Mouse (Mus musculus): ENCODE measurements around the gene Cemip2.
"Not testable (repeated sequence)": the region's sequence is repeated elsewhere in the genome, so short reads cannot be mapped to it uniquely, and the experiment has no call there.

Gene Cemip2

GRCm38 (mm10) chr19:21865242-21866055 is 87.3 kb downstream of the Cemip2 start:
- DNase-seq (ENCODE audit: low spot score in 2 of 2): no peak

- no peak for DNase-seq (ENCODE audit: low spot score in 2 of 2)
These were observed 88.0 kb downstream of the Cemip2 start for GRCm38 (mm10) chr19:21866094-21866493.

- DNase-seq (ENCODE audit: low spot score in 2 of 2): not testable (repeated sequence)
These were observed 88.6 kb downstream of the Cemip2 start for GRCm38 (mm10) chr19:21866756-21867155.

GRCm38 (mm10) chr19:21868471-21868870 is 90.3 kb downstream of the Cemip2 start:
- DNase-seq (ENCODE audit: low spot score in 2 of 2): no peak

- no peak for DNase-seq (ENCODE audit: low spot score in 2 of 2)
These were observed 104.2 kb downstream of the Cemip2 start for GRCm38 (mm10) chr19:21882110-21882940.

- DNase-seq (ENCODE audit: low spot score in 2 of 2): no peak
These were observed 104.9 kb downstream of the Cemip2 start for GRCm38 (mm10) chr19:21883053-21883452.

- no peak for DNase-seq (ENCODE audit: low spot score in 2 of 2)
These were observed 105.8 kb downstream of the Cemip2 start for GRCm38 (mm10) chr19:21883922-21884321.

- DNase-seq (ENCODE audit: low spot score in 2 of 2): no peak
These were observed 106.2 kb downstream of the Cemip2 start for GRCm38 (mm10) chr19:21884385-21884784.

GRCm38 (mm10) chr19:21886166-21886657 is 108.1 kb downstream of the Cemip2 start:
- no peak for DNase-seq (ENCODE audit: low spot score in 2 of 2)

GRCm38 (mm10) chr19:21890699-21891098 is 112.6 kb downstream of the Cemip2 start:
- no peak for DNase-seq (ENCODE audit: low spot score in 2 of 2)

GRCm38 (mm10) chr19:21894792-21895191 is 116.7 kb downstream of the Cemip2 start:
- no peak for DNase-seq (ENCODE audit: low spot score in 2 of 2)

GRCm38 (mm10) chr19:21895540-21895939 is 117.4 kb downstream of the Cemip2 start:
- DNase-seq (ENCODE audit: low spot score in 2 of 2): no peak

GRCm38 (mm10) chr19:21897122-21897827 is 119.1 kb downstream of the Cemip2 start:
- DNase-seq (ENCODE audit: low spot score in 2 of 2): peak in 1 of 2 experiments; percentile 47

- DNase-seq (ENCODE audit: low spot score in 2 of 2): no peak
These were observed 120.1 kb downstream of the Cemip2 start for GRCm38 (mm10) chr19:21898015-21898939.
